Mouse (Mus musculus): Measurements from ENCODE around the gene Ccdc13. TPM values are rescaled to one million over a fixed set of nuclear protein-coding genes. Genes with fewer than 3 reads are reported as not detected.

The Ccdc13 gene
- total RNA-seq, 2 experiments from 2014 or later: 0.70 to 0.93 TPM

GRCm38 (mm10) chr9:121761091-121761665 is 78.1 kb downstream of the Ccdc13 start:
- peak in 1 of 2 experiments; percentile 31 for DNase-seq (ENCODE audit: low spot score in 2 of 2)

GRCm38 (mm10) chr9:121760271-121761090 is 78.8 kb downstream of the Ccdc13 start:
- peak; percentile 60 to 64 for DNase-seq (ENCODE audit: low spot score in 2 of 2)

DNA sequence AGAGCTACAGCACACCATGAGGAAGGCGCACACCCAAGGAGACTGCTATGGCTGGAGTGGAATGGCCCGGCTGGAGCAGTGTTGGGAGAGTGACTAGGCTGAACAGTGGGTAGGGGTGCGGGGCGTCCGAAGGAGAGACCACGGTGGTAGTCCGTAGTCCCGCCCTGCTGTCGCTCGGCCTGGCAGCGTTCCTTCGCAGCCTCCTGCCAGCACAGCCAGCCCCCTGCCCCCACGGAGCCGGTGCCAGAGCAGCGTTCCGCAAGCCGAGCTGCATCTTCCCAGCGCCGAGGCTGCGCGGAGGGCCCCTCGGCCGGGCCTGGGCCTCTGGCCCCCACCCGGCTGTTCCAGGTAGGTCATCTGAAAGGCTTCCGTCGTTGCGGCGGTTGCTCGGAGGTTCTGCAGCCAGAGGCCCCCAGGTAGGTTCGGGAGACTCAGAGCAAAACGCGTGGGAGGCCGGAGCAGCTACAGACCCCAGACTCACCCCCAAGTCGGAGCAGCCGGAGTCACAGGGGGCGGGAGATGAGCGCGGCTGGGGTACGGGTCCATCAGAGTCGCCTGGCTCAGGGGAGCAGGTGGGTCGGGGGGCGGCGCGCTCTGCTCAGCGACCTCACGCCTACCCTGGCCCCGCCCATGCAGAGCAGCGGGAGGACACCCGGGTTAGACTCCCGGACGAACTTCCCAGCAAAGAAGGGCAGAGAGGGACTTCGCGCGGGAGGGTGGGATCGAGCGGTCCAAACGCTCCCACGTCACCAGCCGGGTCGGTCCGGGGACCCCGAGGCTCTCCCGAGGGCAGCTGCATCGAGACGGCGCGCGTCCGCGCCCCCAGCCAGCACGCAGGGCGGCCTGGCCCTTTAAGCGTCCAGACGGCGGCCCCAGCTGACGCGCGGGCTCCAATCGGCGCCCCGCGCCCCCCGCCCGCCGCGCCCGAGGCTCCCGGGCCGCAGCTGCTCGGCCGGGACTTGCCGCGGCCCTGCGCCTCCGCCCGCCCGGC is 79.9 kb downstream of the Ccdc13 start, which contains the start of gene Zfp651:
TSS of gene Zfp651 (plus strand) at position 240 of the 991 bp plus-strand sequence.
- peak; percentile 49 to 58 for DNase-seq (ENCODE audit: low spot score in 2 of 2)

DNA sequence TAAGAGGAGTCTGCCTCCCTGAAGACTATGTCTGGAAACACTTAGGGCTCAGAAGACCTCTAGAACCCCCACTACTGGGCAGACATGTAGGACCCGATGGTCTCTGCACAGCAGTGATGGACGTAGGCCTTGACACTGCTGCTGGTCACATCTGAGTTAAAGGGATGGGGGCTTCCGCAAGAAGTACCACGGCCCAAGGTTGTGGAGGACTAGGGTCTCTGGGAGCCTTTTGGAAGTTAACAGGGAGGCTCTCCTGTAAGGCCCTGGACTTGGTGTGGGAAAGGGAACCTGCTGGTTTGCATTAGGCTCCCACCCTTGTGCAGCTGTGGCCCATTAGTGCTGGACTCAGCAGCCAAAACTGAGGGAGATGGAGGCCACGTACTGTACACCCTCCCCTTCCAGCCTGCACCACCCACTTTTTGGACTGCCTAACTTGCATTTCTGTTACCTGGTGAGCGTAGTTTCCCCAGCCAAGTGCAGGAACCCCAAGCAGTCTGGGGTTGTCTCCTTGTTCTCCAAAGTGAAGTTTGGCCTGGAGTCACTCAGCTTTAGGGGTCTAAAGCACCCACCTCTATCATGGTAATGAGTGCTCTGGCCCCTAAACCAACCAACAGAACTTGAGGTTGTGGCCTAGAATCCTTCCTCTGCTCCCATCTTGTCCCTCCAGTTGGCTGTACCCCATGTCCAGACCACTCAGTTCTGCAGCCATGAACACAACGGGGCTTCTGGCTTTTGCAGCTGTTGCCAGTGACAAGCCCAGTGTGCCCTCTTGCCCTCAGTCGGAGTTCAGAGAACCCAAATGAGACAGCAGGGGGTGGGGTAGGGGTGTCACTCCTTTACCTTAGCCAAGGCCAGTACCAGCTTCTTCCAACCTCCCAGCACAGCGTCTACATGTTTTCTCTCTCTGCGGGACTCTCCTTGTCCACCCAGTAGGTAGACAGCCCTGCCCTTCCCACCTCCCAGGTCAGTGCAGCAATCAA is 81.1 kb downstream of the Ccdc13 start:
- DNase-seq (ENCODE audit: low spot score in 2 of 2): peak in 1 of 2 experiments; percentile 23

DNA sequence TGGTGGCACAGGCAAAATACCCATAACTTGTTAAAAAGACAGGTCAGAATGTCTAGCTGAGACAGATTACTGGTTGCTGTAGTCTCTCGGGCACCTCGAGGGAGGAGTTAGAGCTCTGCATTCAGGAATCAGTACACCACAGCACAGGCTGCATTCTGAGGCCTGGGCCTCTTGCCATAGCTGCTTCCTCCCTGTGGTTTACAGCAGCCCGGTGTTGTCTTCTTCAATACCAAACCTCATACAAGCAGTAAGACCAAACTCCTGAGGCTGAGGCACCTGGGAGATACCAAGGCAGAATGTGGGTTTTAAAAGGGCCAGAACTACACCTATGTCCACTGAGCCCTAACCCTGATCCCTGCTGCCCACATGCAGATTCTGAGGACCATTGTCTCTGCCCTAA is 81.8 kb downstream of the Ccdc13 start:
- DNase-seq (ENCODE audit: low spot score in 2 of 2): no peak

DNA sequence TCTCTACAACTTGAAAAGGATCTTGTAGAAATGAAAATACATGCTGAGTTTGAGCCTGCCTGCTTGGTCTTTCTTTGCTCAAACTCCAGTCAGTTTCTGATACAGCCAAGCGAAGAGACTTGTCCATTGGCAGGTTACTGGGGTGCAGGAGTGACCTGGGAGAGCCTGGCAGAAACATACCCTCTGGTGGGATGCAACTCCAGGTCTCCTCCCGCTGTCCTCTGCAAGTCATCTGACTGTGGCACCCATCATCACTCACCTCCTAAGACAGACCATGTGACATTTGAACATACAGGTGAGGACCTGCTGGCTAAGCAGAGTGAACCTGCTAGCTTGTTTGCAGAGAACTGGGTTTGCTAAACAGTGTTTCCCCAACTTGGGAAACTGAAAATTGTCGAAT is 82.5 kb downstream of the Ccdc13 start:
- DNase-seq (ENCODE audit: low spot score in 2 of 2): no peak

DNA sequence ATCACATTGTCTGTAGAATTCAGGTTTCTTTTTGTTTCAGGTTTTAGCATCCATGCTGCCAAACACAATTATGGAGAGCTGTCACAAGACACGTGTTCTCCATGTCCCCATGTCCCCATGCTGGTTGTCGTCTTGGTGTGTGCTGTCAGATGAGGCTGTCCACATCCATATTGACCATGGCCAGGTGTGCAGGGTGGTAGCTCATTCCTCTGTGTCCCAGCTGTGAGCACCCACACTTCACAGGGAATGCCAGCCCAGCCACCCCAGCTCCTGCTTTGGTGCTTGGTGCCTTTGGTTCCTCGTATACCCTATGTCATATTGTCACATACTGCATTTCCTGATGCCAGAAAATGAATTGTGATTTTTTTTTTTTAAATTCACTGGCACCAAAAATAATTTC is 84.6 kb downstream of the Ccdc13 start:
- no peak for DNase-seq (ENCODE audit: low spot score in 2 of 2)

DNA sequence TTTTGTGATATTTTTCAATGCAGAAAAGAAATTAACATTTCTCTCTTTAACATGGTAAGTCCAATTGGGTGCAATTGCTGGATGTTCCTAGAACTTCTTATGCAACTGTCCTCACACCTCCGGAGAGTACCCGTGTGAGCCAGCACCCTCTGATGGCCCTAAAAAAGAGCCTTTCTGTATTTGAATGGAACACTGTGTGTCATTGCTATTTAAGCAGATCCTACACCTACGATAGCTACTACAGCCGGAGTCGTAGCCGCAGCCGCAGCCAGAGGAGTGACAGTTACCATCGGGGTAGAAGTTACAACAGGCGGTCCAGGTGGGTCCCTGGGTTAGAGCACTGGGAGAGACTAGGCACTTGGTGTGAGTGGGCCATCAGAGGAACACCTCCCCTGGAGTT is 86.5 kb downstream of the Ccdc13 start:
- DNase-seq (ENCODE audit: low spot score in 2 of 2): no peak

Other genes starting within 250 kb of the Ccdc13 start
- gene Lyzl4, start 197.4 kb downstream of the Ccdc13 start, total RNA-seq (2021): not detected
- under 1 TPM; 0.30 to 0.67 TPM for gene Vipr1, start 196.7 kb downstream of the Ccdc13 start, total RNA-seq (2021)
- gene Sec22c, start 134.0 kb downstream of the Ccdc13 start, total RNA-seq (2021): 1 to 10 TPM; 4.0 to 4.3 TPM
- 10 to 100 TPM; 40.8 to 44.5 TPM for gene Ss18l2, start 129.1 kb downstream of the Ccdc13 start, total RNA-seq (2021)
- 10 to 100 TPM; 61.9 to 62.7 TPM for gene Nktr, start 120.3 kb downstream of the Ccdc13 start, total RNA-seq (2021)
- 10 to 100 TPM; 22.8 to 32.5 TPM for gene Zfp651, start 80.1 kb downstream of the Ccdc13 start, total RNA-seq (2021)
- gene Klhl40, start 61.9 kb downstream of the Ccdc13 start, total RNA-seq (2021): under 1 TPM in 1 of 2 experiments, not detected in 1; 0.32 TPM
- gene Hhatl, start 47.0 kb downstream of the Ccdc13 start, total RNA-seq (2021): not detected
- 100 to 1,000 TPM in 1 of 2 experiments, 10 to 100 TPM in 1; 89.4 to 116 TPM for gene Higd1a, start 18.9 kb upstream of the Ccdc13 start, total RNA-seq (2021)
- 1 to 10 TPM; 1.8 to 2.1 TPM for gene Ackr2, start 58.9 kb upstream of the Ccdc13 start, total RNA-seq (2021)
- under 1 TPM; 0.61 to 0.70 TPM for gene Cyp8b1, start 76.8 kb upstream of the Ccdc13 start, total RNA-seq (2021)
- 1 to 10 TPM in 1 of 2 experiments, under 1 TPM in 1; 0.48 to 1.3 TPM for gene Fam198a, start 111.5 kb upstream of the Ccdc13 start, total RNA-seq (2021)
- gene Pomgnt2, start 157.6 kb upstream of the Ccdc13 start, total RNA-seq (2021): 10 to 100 TPM; 19.2 to 19.7 TPM

Data from adrenal gland, adult 18-20 months (tissue).